Mouse (Mus musculus): ENCODE results near the gene Tspan9. TPM values are rescaled to one million over a fixed set of nuclear protein-coding genes. Genes with fewer than 3 reads are reported as not detected.

The Tspan9 gene
- polyA plus RNA-seq, 1 experiment, result 312 TPM

- 40% methylated on average over 12 of the region's 12 CpGs for WGBS
- peak; percentile 20 for DNase-seq
- Histone ChIP-seq H3K4me3 (replicated peaks; ENCODE audit: extremely low read depth, low read depth, low read length) (no peak overlapping the region), H3K4me1 (ENCODE audit: control insufficient read depth, insufficient read depth, low read length) (peaks cover 19% of the 10 kb centered on the region)
- TF ChIP-seq POLR2A (IDR thresholded peaks at IDR 0.05; ENCODE audit: borderline replicate concordance, extremely low read depth, low read depth, low read length) (no peak), CTCF (IDR thresholded peaks at IDR 0.05; ENCODE audit: insufficient read depth, low read length) (no peak)
These were observed 136.1 kb downstream of the Tspan9 start for GRCm38 (mm10) chr6:128007241-128007701.

GRCm38 (mm10) chr6:128006156-128006555 lies 137.2 kb downstream of the Tspan9 start:
- 24% methylated on average over 8 of the region's 8 CpGs for WGBS
- Histone ChIP-seq H3K4me3 (replicated peaks; ENCODE audit: extremely low read depth, low read depth, low read length) (no peak overlapping the region), H3K4me1 (ENCODE audit: control insufficient read depth, insufficient read depth, low read length) (peaks cover 13% of the 10 kb centered on the region)
- DNase-seq, result no peak
- TF ChIP-seq POLR2A (IDR thresholded peaks at IDR 0.05; ENCODE audit: borderline replicate concordance, extremely low read depth, low read depth, low read length), result no peak
- no peak for TF ChIP-seq CTCF (IDR thresholded peaks at IDR 0.05; ENCODE audit: insufficient read depth, low read length)

DNA sequence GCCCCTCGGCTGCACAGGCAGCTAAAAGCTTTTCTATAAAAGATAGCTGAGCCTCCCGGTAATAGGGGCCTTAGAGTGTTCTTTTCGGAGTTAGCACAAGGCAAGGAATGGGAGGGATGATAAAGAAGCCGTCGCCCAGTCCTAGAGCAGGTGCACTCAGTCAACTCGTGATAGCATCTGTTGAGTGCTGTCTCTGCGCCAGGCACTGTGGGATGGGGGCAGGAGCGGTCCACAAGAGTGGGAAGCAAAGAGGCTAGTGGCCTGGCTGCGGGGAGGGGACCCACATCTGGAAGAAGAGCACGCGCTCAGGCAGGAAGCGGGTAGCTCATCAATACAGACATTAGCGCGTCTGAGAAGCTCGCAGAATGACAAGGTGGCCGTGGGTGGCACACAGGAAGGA lies 138.8 kb downstream of the Tspan9 start:
- WGBS, result 74% methylated on average over 16 of the region's 16 CpGs
- no peak for TF ChIP-seq POLR2A (IDR thresholded peaks at IDR 0.05; ENCODE audit: borderline replicate concordance, extremely low read depth, low read depth, low read length)
- TF ChIP-seq CTCF (IDR thresholded peaks at IDR 0.05; ENCODE audit: insufficient read depth, low read length), result no peak
- H3K4me1 ChIP-seq (ENCODE audit: control insufficient read depth, insufficient read depth, low read length), result peaks cover 13% of the 10 kb centered on the region
- no peak overlapping the region for H3K4me3 ChIP-seq (replicated peaks; ENCODE audit: extremely low read depth, low read depth, low read length)
- no peak for DNase-seq

DNA sequence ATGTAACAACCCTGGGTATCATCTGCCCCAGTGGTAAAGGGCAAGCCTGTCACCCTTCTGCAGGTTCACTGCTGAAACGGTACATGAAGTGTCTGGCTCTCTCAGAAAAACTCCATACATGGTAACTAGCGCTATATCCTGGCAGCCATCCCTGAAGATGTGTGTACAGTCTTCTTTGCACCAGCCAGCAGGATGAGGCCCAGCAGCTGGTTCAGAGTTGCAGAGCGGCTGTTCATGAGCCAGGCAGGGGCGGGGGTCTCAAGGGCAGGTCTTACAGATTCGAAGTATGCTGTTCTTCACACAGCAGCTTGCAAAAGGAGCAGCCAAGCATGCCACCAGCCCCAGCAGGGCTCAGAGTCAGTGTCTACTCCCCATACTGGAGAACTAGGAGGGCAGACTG lies 139.9 kb downstream of the Tspan9 start:
- H3K4me1 ChIP-seq (ENCODE audit: control insufficient read depth, insufficient read depth, low read length), result peaks cover 13% of the 10 kb centered on the region
- WGBS, result 60% methylated on average over 5 of the region's 5 CpGs
- no peak overlapping the region for H3K4me3 ChIP-seq (replicated peaks; ENCODE audit: extremely low read depth, low read depth, low read length)
- no peak for DNase-seq
- TF ChIP-seq POLR2A (IDR thresholded peaks at IDR 0.05; ENCODE audit: borderline replicate concordance, extremely low read depth, low read depth, low read length), result no peak
- TF ChIP-seq CTCF (IDR thresholded peaks at IDR 0.05; ENCODE audit: insufficient read depth, low read length), result no peak

GRCm38 (mm10) chr6:128002667-128003066 lies 140.7 kb downstream of the Tspan9 start:
- H3K4me1 ChIP-seq (ENCODE audit: control insufficient read depth, insufficient read depth, low read length), result peaks cover 12% of the 10 kb centered on the region
- TF ChIP-seq POLR2A (IDR thresholded peaks at IDR 0.05; ENCODE audit: borderline replicate concordance, extremely low read depth, low read depth, low read length) (no peak), CTCF (IDR thresholded peaks at IDR 0.05; ENCODE audit: insufficient read depth, low read length) (no peak)
- DNase-seq, result no peak
- H3K4me3 ChIP-seq (replicated peaks; ENCODE audit: extremely low read depth, low read depth, low read length), result no peak overlapping the region
- 79% methylated on average over 4 of the region's 4 CpGs for WGBS

DNA sequence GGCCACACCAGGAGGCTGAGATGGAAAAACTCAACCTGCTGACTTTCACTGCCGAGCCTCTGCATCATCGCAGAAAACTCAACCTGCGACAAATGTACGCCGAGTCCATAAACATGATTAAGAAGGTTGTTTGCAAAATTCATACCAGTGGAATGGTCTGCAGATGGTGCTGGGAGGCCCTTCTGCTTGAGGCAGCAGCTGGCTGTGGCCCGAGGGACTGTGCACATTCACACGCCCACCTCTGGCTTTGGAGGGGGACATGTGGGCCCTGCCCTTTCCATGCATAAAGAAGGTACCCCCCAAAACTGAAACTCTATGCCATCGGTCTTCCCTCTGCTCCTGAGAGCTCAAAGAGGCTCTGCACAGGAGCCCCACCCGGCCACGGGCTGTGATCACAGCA lies 141.3 kb downstream of the Tspan9 start:
- TF ChIP-seq CTCF (IDR thresholded peaks at IDR 0.05; ENCODE audit: insufficient read depth, low read length) (no peak), POLR2A (IDR thresholded peaks at IDR 0.05; ENCODE audit: borderline replicate concordance, extremely low read depth, low read depth, low read length) (no peak)
- 73% methylated on average over 10 of the region's 10 CpGs for WGBS
- Histone ChIP-seq H3K4me3 (replicated peaks; ENCODE audit: extremely low read depth, low read depth, low read length) (no peak overlapping the region), H3K4me1 (ENCODE audit: control insufficient read depth, insufficient read depth, low read length) (peaks cover 6% of the 10 kb centered on the region)
- no peak for DNase-seq

- WGBS, result 88% methylated on average over 1 of the region's 1 CpGs
- peaks cover 6% of the 10 kb centered on the region; the same call in 1 of the 2 replicates for H3K4me1 ChIP-seq (ENCODE audit: control insufficient read depth, insufficient read depth, low read length)
- TF ChIP-seq POLR2A (IDR thresholded peaks at IDR 0.05; ENCODE audit: borderline replicate concordance, extremely low read depth, low read depth, low read length), result no peak
- no peak for TF ChIP-seq CTCF (IDR thresholded peaks at IDR 0.05; ENCODE audit: insufficient read depth, low read length)
- H3K4me3 ChIP-seq (replicated peaks; ENCODE audit: extremely low read depth, low read depth, low read length), result no peak overlapping the region
- DNase-seq, result no peak
These were observed 141.8 kb downstream of the Tspan9 start for GRCm38 (mm10) chr6:128001587-128001986.

DNA sequence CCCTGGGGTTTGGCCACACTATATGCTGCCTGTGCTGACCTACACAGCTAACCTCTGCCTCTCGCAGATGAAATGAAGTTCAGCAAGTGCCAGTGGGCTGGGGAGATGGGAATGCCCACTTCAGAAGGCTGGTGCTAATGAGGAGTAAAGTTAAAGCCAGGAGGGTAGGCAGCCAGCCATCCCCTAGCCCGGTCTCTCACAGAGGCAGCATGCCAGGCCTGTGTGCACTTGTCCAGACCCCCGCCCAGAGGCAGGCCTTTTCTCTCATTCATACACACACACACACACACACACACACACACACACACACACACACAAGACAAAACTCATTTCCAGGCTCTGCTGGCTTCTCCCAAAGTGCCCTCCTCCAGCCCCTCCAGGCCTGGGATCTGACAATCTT lies 142.6 kb downstream of the Tspan9 start:
- TF ChIP-seq CTCF (IDR thresholded peaks at IDR 0.05; ENCODE audit: insufficient read depth, low read length) (no peak), POLR2A (IDR thresholded peaks at IDR 0.05; ENCODE audit: borderline replicate concordance, extremely low read depth, low read depth, low read length) (no peak)
- Histone ChIP-seq H3K4me3 (replicated peaks; ENCODE audit: extremely low read depth, low read depth, low read length) (no peak overlapping the region), H3K4me1 (ENCODE audit: control insufficient read depth, insufficient read depth, low read length) (no peaks in the 10 kb centered on the region)
- 91% methylated on average over 3 of the region's 3 CpGs for WGBS
- no peak for DNase-seq

- DNase-seq, result no peak
- TF ChIP-seq POLR2A (IDR thresholded peaks at IDR 0.05; ENCODE audit: borderline replicate concordance, extremely low read depth, low read depth, low read length), result no peak
- TF ChIP-seq CTCF (IDR thresholded peaks at IDR 0.05; ENCODE audit: insufficient read depth, low read length), result no peak
- WGBS, result 68% methylated on average over 2 of the region's 2 CpGs
- Histone ChIP-seq H3K4me3 (replicated peaks; ENCODE audit: extremely low read depth, low read depth, low read length) (no peak overlapping the region), H3K4me1 (ENCODE audit: control insufficient read depth, insufficient read depth, low read length) (0 out of 2 replicates have a peak, but pooled peaks cover 1% of the 10 kb centered on the region)
These were observed 144.3 kb downstream of the Tspan9 start for GRCm38 (mm10) chr6:127999118-127999517.

DNA sequence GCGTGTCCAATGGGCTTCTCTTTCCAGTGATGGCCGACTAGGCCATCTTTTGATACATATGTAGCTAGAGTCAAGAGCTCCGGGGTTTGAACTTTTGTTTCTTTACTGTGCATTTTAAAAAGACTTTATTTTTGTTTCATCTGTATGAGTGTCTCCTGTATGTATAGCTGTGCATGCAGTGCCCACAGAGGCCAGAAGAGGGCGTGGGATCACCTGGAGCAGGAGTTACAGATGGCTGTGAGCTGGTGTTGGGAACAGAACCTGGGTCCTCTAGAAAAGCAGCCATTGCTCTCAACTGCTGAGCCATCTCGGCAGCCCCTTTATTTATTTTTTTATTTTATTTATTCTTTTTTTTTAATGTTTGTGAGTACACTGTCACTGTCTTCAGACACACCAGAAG lies 146.5 kb downstream of the Tspan9 start:
- Histone ChIP-seq H3K4me3 (replicated peaks; ENCODE audit: extremely low read depth, low read depth, low read length) (no peak overlapping the region), H3K4me1 (ENCODE audit: control insufficient read depth, insufficient read depth, low read length) (peaks cover 15% of the 10 kb centered on the region)
- DNase-seq, result no peak
- TF ChIP-seq CTCF (IDR thresholded peaks at IDR 0.05; ENCODE audit: insufficient read depth, low read length) (peak; percentile 38; the same call in 1 of the 2 replicates), POLR2A (IDR thresholded peaks at IDR 0.05; ENCODE audit: borderline replicate concordance, extremely low read depth, low read depth, low read length) (no peak)
- 80% methylated on average over 4 of the region's 5 CpGs for WGBS
